Mouse (Mus musculus): ENCODE measurements around the gene Kdm2b.

The Kdm2b gene

GRCm38 (mm10) chr5:122893270-122893669, 96.4 kb downstream of the Kdm2b start:
- no peak for DNase-seq (ENCODE audit: low spot score)

GRCm38 (mm10) chr5:122890396-122890795, 99.2 kb downstream of the Kdm2b start:
- no peak for DNase-seq (ENCODE audit: low spot score)

- no peak for DNase-seq (ENCODE audit: low spot score)
These were observed 100.9 kb downstream of the Kdm2b start for GRCm38 (mm10) chr5:122888612-122889214.

GRCm38 (mm10) chr5:122887926-122888611, 101.6 kb downstream of the Kdm2b start:
- no peak for DNase-seq (ENCODE audit: low spot score)

- no peak for DNase-seq (ENCODE audit: low spot score)
These were observed 102.6 kb downstream of the Kdm2b start for GRCm38 (mm10) chr5:122887033-122887432.

GRCm38 (mm10) chr5:122884594-122885348, 104.9 kb downstream of the Kdm2b start:
- peak; percentile 61 for DNase-seq (ENCODE audit: low spot score)

- peak; percentile 16 for DNase-seq (ENCODE audit: low spot score)
These were observed 105.9 kb downstream of the Kdm2b start for GRCm38 (mm10) chr5:122883652-122884235.

GRCm38 (mm10) chr5:122883237-122883636, 106.4 kb downstream of the Kdm2b start:
- no peak for DNase-seq (ENCODE audit: low spot score)

GRCm38 (mm10) chr5:122882256-122883050, 107.2 kb downstream of the Kdm2b start:
- DNase-seq (ENCODE audit: low spot score): no peak

GRCm38 (mm10) chr5:122881313-122881712, 108.3 kb downstream of the Kdm2b start:
- DNase-seq (ENCODE audit: low spot score): peak; percentile 78

- DNase-seq (ENCODE audit: low spot score): no peak
These were observed 109.2 kb downstream of the Kdm2b start for GRCm38 (mm10) chr5:122880241-122880980.

- DNase-seq (ENCODE audit: low spot score): no peak
These were observed 113.0 kb downstream of the Kdm2b start for GRCm38 (mm10) chr5:122876671-122877070.

- no peak for DNase-seq (ENCODE audit: low spot score)
These were observed 115.3 kb downstream of the Kdm2b start for GRCm38 (mm10) chr5:122874359-122874758.

GRCm38 (mm10) chr5:122873573-122873972, 116.0 kb downstream of the Kdm2b start:
- DNase-seq (ENCODE audit: low spot score): no peak

GRCm38 (mm10) chr5:122872626-122873025, 117.0 kb downstream of the Kdm2b start:
- DNase-seq (ENCODE audit: low spot score): no peak

GRCm38 (mm10) chr5:122863053-122863452, 126.6 kb downstream of the Kdm2b start:
- no peak for DNase-seq (ENCODE audit: low spot score)

- DNase-seq (ENCODE audit: low spot score): no peak
These were observed 133.8 kb downstream of the Kdm2b start for GRCm38 (mm10) chr5:122855858-122856257.

GRCm38 (mm10) chr5:122852611-122853010, 137.0 kb downstream of the Kdm2b start:
- DNase-seq (ENCODE audit: low spot score): no peak

- peak; percentile 48 for DNase-seq (ENCODE audit: low spot score)
These were observed 139.2 kb downstream of the Kdm2b start for GRCm38 (mm10) chr5:122850319-122851002.

- DNase-seq (ENCODE audit: low spot score): peak; percentile 98
These were observed 139.9 kb downstream of the Kdm2b start, which contains the start of gene Rnf34 for GRCm38 (mm10) chr5:122849521-122850318. Gene Rnf34, plus strand, starts transcription at chr5:122850048.

All from adipocyte (in vitro differentiated cells).